8 mouse cellular contexts compared by ENCODE assay signal in genomic region chr2:114201574-114201973, GRCm38 (mm10). TPM values are rescaled to one million over a fixed set of nuclear protein-coding genes. Genes with fewer than 3 reads are reported as not detected.
DNase-seq lines count a peak whose midpoint lies in the region; ATAC-seq and TF ChIP-seq lines count a peak whose summit lies in the region.

No protein-coding gene starts in this region.

- no peak for ATAC-seq in heart, embryonic 13.5 days (ENCODE audit: extremely low read depth, insufficient number of reproducible peaks, low FRiP score, low TSS enrichment)
- no peak; the same call in 1 of the 2 replicates for ATAC-seq in forebrain, embryonic 16.5 days
- no peak for ATAC-seq in liver, postnatal 0 days

- H3K9me3 ChIP-seq in heart, embryonic 13.5 days = no peaks in the 10 kb centered on the region
- H3K9me3 ChIP-seq in MEL (replicated peaks; ENCODE audit: insufficient read depth, low read length) = no peaks in the 10 kb centered on the region
- no peaks in the 10 kb centered on the region for H3K9me3 ChIP-seq in forebrain, embryonic 16.5 days (ENCODE audit: control insufficient read depth, low read length)
- no peaks in the 10 kb centered on the region for H3K9me3 ChIP-seq in liver, postnatal 0 days (ENCODE audit: low read length)

- no peak for TF ChIP-seq EP300 in MEL (IDR thresholded peaks at IDR 0.05; ENCODE audit: low read depth in 1 of 2, low read length in 2 of 2)
- no peak for TF ChIP-seq EP300 in liver, postnatal 0 days (IDR thresholded peaks at IDR 0.05; ENCODE audit: low read depth)

- H3K4me3 ChIP-seq in heart, embryonic 13.5 days = peak overlapping the region; percentile 79
- peak overlapping the region; percentile 40 to 95 for H3K4me3 ChIP-seq in MEL (ENCODE audit: control insufficient read depth in 1 of 2, insufficient read depth in 1 of 2, low read depth in 2 of 2, low read length in 2 of 2)
- H3K4me3 ChIP-seq in forebrain, embryonic 16.5 days (replicated peaks; ENCODE audit: low read length) = peak overlapping the region; percentile 97
- H3K4me3 ChIP-seq in liver, postnatal 0 days (ENCODE audit: low read depth, low read length) = peak overlapping the region; percentile 72

- peaks cover 15% of the 10 kb centered on the region for H3K4me1 ChIP-seq in heart, embryonic 13.5 days
- H3K4me1 ChIP-seq in MEL (ENCODE audit: control insufficient read depth in 1 of 2, insufficient read depth in 2 of 2, low read length in 2 of 2) = peaks cover 4% of the 10 kb centered on the region in 2 experiments; a peak in 3 of 4 replicates
- peaks cover 12% of the 10 kb centered on the region for H3K4me1 ChIP-seq in forebrain, embryonic 16.5 days (replicated peaks; ENCODE audit: control insufficient read depth, insufficient read depth, low read length)
- peaks cover 8% of the 10 kb centered on the region for H3K4me1 ChIP-seq in liver, postnatal 0 days (ENCODE audit: insufficient read depth)

- TF ChIP-seq POLR2A in MEL (IDR thresholded peaks at IDR 0.05; ENCODE audit: control insufficient read depth in 1 of 2, insufficient read depth in 1 of 2, low read depth in 1 of 2, low read length in 2 of 2, poor library complexity in 1 of 2) = no peak

- peaks cover 8% of the 10 kb centered on the region for H3K36me3 ChIP-seq in heart, embryonic 13.5 days
- peaks cover 6 to 23% of the 10 kb centered on the region in 2 experiments for H3K36me3 ChIP-seq in MEL (ENCODE audit: control insufficient read depth in 1 of 2, insufficient read depth in 2 of 2, low read length in 2 of 2)
- peaks cover 4% of the 10 kb centered on the region; the same call in 1 of the 2 replicates for H3K36me3 ChIP-seq in forebrain, embryonic 16.5 days (ENCODE audit: control insufficient read depth, insufficient read depth)
- H3K36me3 ChIP-seq in liver, postnatal 0 days (replicated peaks; ENCODE audit: insufficient read depth, low read length) = peaks cover 8% of the 10 kb centered on the region

- H3K27ac ChIP-seq in heart, embryonic 13.5 days (replicated peaks) = no peak overlapping the region; the same call in 1 of the 2 replicates
- no peak overlapping the region for H3K27ac ChIP-seq in MEL (ENCODE audit: control insufficient read depth, low read depth, low read length)
- no peak overlapping the region; the same call in 1 of the 2 replicates for H3K27ac ChIP-seq in forebrain, embryonic 16.5 days (ENCODE audit: low read length)
- H3K27ac ChIP-seq in liver, postnatal 0 days (ENCODE audit: low read depth) = no peak overlapping the region

- peaks cover 22% of the 10 kb centered on the region for H3K79me2 ChIP-seq in MEL (ENCODE audit: control insufficient read depth, insufficient read depth, low read length, poor library complexity)

- no peak for TF ChIP-seq RAD21 in MEL (IDR thresholded peaks at IDR 0.05; ENCODE audit: low read depth, low read length)

- DNase-seq in heart, adult 9 months (ENCODE audit: low spot score in 2 of 2) = no peak
- no peak for DNase-seq in MEL (ENCODE audit: low read depth, low spot score)
- DNase-seq in liver, postnatal 0 days = no peak
- no peak for DNase-seq in T-cell, adult 2 months (ENCODE audit: low spot score)
- no peak for DNase-seq in right cerebral cortex, adult 18-20 months
- DNase-seq in urinary bladder, adult 2 months (ENCODE audit: low spot score) = no peak

- 0 out of 2 replicates have a peak, but pooled peaks cover 3% of the 10 kb centered on the region for H3K27me3 ChIP-seq in heart, embryonic 13.5 days (replicated peaks)
- H3K27me3 ChIP-seq in MEL (ENCODE audit: control insufficient read depth in 1 of 2, insufficient read depth in 2 of 2, low read length in 2 of 2) = peaks cover 0 to 5% of the 10 kb centered on the region in 2 experiments; a peak in 3 of 4 replicates
- 0 out of 2 replicates have a peak, but pooled peaks cover 3% of the 10 kb centered on the region for H3K27me3 ChIP-seq in forebrain, embryonic 16.5 days (replicated peaks; ENCODE audit: control insufficient read depth, insufficient read depth, low read length)
- H3K27me3 ChIP-seq in liver, postnatal 0 days (ENCODE audit: insufficient read depth, low read length) = no peaks in the 10 kb centered on the region

- peak overlapping the region; percentile 82 for H3K4me2 ChIP-seq in heart, embryonic 13.5 days
- H3K4me2 ChIP-seq in forebrain, embryonic 16.5 days (ENCODE audit: low read length) = peak overlapping the region; percentile 52
- peak overlapping the region; percentile 84 for H3K4me2 ChIP-seq in liver, postnatal 0 days (ENCODE audit: low read depth, low read length)

- no peak for TF ChIP-seq CTCF in MEL (IDR thresholded peaks at IDR 0.05 in 2 of 3, conservative IDR thresholded peaks at IDR 0.05 in 1 of 3; ENCODE audit: control insufficient read depth in 1 of 3, insufficient read depth in 1 of 3, low read depth in 2 of 3, low read length in 3 of 3, poor library complexity in 1 of 3, severe bottlenecking in 1 of 3)
- TF ChIP-seq CTCF in liver, postnatal 0 days (IDR thresholded peaks at IDR 0.05; ENCODE audit: low read depth) = no peak

- 31% methylated on average over 4 of the region's 4 CpGs for WGBS in heart, embryonic 13.5 days
- WGBS in forebrain, embryonic 16.5 days = 28% methylated on average over 4 of the region's 4 CpGs
- 35% methylated on average over 4 of the region's 4 CpGs for WGBS in liver, postnatal 0 days (ENCODE audit: insufficient replicate concordance)

- peak overlapping the region; percentile 96 for H3K9ac ChIP-seq in heart, embryonic 13.5 days
- H3K9ac ChIP-seq in MEL (ENCODE audit: control insufficient read depth, low read depth, low read length, poor library complexity, severe bottlenecking) = peak overlapping the region; percentile 54
- peak overlapping the region; percentile 98 for H3K9ac ChIP-seq in forebrain, embryonic 16.5 days (replicated peaks; ENCODE audit: low read depth, low read length)
- H3K9ac ChIP-seq in liver, postnatal 0 days (replicated peaks) = peak overlapping the region; percentile 74; the same call in 1 of the 2 replicates

TF ChIP-seq in MEL, 35 proteins besides CTCF, POLR2A, EP300 and RAD21:
- TF ChIP-seq MAFK (IDR thresholded peaks at IDR 0.05; ENCODE audit: borderline replicate concordance, low read depth, low read length) = no peak
- TF ChIP-seq ZKSCAN1 (IDR thresholded peaks at IDR 0.05; ENCODE audit: low read depth, low read length) = no peak
- no peak for TF ChIP-seq ZC3H11A (IDR thresholded peaks at IDR 0.05; ENCODE audit: low read depth, low read length)
- no peak for TF ChIP-seq KAT2A (conservative IDR thresholded peaks at IDR 0.05; ENCODE audit: low read depth, low read length)
- TF ChIP-seq ETS1 (IDR thresholded peaks at IDR 0.05; ENCODE audit: low read depth, low read length) = no peak
- TF ChIP-seq MAX (IDR thresholded peaks at IDR 0.05; ENCODE audit: low read length) = no peak
- no peak for TF ChIP-seq NELFE (IDR thresholded peaks at IDR 0.05; ENCODE audit: low read depth, low read length)
- no peak for TF ChIP-seq USF1 (IDR thresholded peaks at IDR 0.05; ENCODE audit: low read depth, low read length)
- no peak for TF ChIP-seq ELF1 (IDR thresholded peaks at IDR 0.05; ENCODE audit: low read depth, low read length)
- TF ChIP-seq E2F4 (IDR thresholded peaks at IDR 0.05; ENCODE audit: borderline replicate concordance, low read depth, low read length) = no peak
- no peak for TF ChIP-seq HCFC1 (IDR thresholded peaks at IDR 0.05; ENCODE audit: low read depth, low read length)
- TF ChIP-seq POLR2AphosphoS2 (IDR thresholded peaks at IDR 0.05; ENCODE audit: low read length) = no peak
- no peak for TF ChIP-seq MXI1 (IDR thresholded peaks at IDR 0.05; ENCODE audit: low read depth, low read length)
- no peak for TF ChIP-seq BHLHE40 (IDR thresholded peaks at IDR 0.05; ENCODE audit: borderline replicate concordance, low read depth, low read length)

RNA-seq across cellular contexts. Expression of gene Zfp770, which starts 0.3 kb away (rescaled TPM):
- 2.3 and 3.1 TPM in 2 replicates for polyA plus RNA-seq in heart, embryonic 13.5 days (2015; fragmentation: Nextera tagmentation; extraction: Ambion mirVana)
- total RNA-seq in MEL (2012; rRNA removed) = 6.0 and 6.6 TPM in 2 replicates
- 1 to 10 TPM in 1 of 2 experiments, not detected in 1; 9.6 TPM for polyA plus RNA-seq in MEL (2012; ENCODE audit: insufficient read depth in 1 of 2, insufficient read length in 2 of 2, low read depth in 1 of 2, low replicate concordance in 2 of 2, missing spikeins in 1 of 2)
- polyA plus RNA-seq in forebrain, embryonic 16.5 days (2015; fragmentation: Nextera tagmentation; extraction: Ambion mirVana) = 5.2 and 6.0 TPM in 2 replicates
- polyA plus RNA-seq in liver, postnatal 0 days (2015; fragmentation: Nextera tagmentation; extraction: Ambion mirVana) = 1.6 and 1.7 TPM in 2 replicates
- polyA plus RNA-seq in urinary bladder, adult 2 months (2012; rRNA removed) = 6.0 and 6.8 TPM in 2 replicates

RNA-seq across cellular contexts. Expression of gene Aqr, which starts 14.8 kb away (rescaled TPM):
- polyA plus RNA-seq in heart, embryonic 13.5 days (2015; fragmentation: Nextera tagmentation; extraction: Ambion mirVana) = 22.0 and 23.1 TPM in 2 replicates
- 45.9 and 47.7 TPM in 2 replicates for total RNA-seq in MEL (2012; rRNA removed)
- polyA plus RNA-seq in MEL (2012; ENCODE audit: insufficient read depth in 1 of 2, insufficient read length in 2 of 2, low read depth in 1 of 2, low replicate concordance in 2 of 2, missing spikeins in 1 of 2) = 100 to 1,000 TPM in 1 of 2 experiments, 10 to 100 TPM in 1; 69.1 to 143 TPM
- polyA plus RNA-seq in forebrain, embryonic 16.5 days (2015; fragmentation: Nextera tagmentation; extraction: Ambion mirVana) = 41.8 and 50.8 TPM in 2 replicates
- polyA plus RNA-seq in liver, postnatal 0 days (2015; fragmentation: Nextera tagmentation; extraction: Ambion mirVana) = 14.2 and 15.0 TPM in 2 replicates
- polyA plus RNA-seq in urinary bladder, adult 2 months (2012; rRNA removed) = 23.6 and 24.6 TPM in 2 replicates
